Mouse (Mus musculus) cerebellum, adult 8-10 months (tissue): ENCODE results near the gene Hist1h2bb.

Experiments used
- DNase-seq: peaks from one replicate; pipeline ENCODE4 v3.0.0; 2022

Hist1h2bb gene

GRCm38 (mm10) chr13:23750839-23751477 is 4.4 kb downstream of the Hist1h2bb start, which contains the start of gene Hist1h2ab:
Gene Hist1h2ab (plus strand): TSS chr13:23751126.
- peak; percentile 45 for DNase-seq

- DNase-seq = no peak
Observed at GRCm38 (mm10) chr13:23751478-23751956, 5.0 kb downstream of the Hist1h2bb start.

GRCm38 (mm10) chr13:23752067-23752741 is 5.7 kb downstream of the Hist1h2bb start, which contains the start of gene Hist1h3b:
Gene Hist1h3b (plus strand): TSS chr13:23752267.
- peak; percentile 63 for DNase-seq

GRCm38 (mm10) chr13:23752742-23753172 is 6.2 kb downstream of the Hist1h2bb start:
- no peak for DNase-seq

GRCm38 (mm10) chr13:23753314-23754078 is 7.0 kb downstream of the Hist1h2bb start:
- no peak for DNase-seq

- DNase-seq = no peak
Observed at GRCm38 (mm10) chr13:23755000-23755399, 8.5 kb downstream of the Hist1h2bb start.

- peak; percentile 77 for DNase-seq
Observed at GRCm38 (mm10) chr13:23756790-23757189, 10.3 kb downstream of the Hist1h2bb start, which contains the start of gene Hist1h4b. Gene Hist1h4b (plus strand): TSS chr13:23757013.

- DNase-seq = no peak
Observed at GRCm38 (mm10) chr13:23757211-23757773, 10.8 kb downstream of the Hist1h2bb start.

- DNase-seq = no peak
Observed at GRCm38 (mm10) chr13:23757921-23758320, 11.4 kb downstream of the Hist1h2bb start.

- DNase-seq = no peak
Observed at GRCm38 (mm10) chr13:23759251-23759771, 12.8 kb downstream of the Hist1h2bb start.

GRCm38 (mm10) chr13:23759916-23760239 is 13.3 kb downstream of the Hist1h2bb start:
- DNase-seq = no peak

GRCm38 (mm10) chr13:23760240-23760971 is 13.9 kb downstream of the Hist1h2bb start:
- DNase-seq = no peak

GRCm38 (mm10) chr13:23760972-23761864 is 14.7 kb downstream of the Hist1h2bb start, which contains the start of gene Hist1h4a:
Gene Hist1h4a (minus strand): TSS chr13:23761230.
- peak; percentile 98 for DNase-seq

- peak; percentile 56 for DNase-seq
Observed at GRCm38 (mm10) chr13:23761871-23762821, 15.6 kb downstream of the Hist1h2bb start, which contains the start of gene Hist1h3a. Gene Hist1h3a (minus strand): TSS chr13:23762386.

- no peak for DNase-seq
Observed at GRCm38 (mm10) chr13:23763242-23763585, 16.7 kb downstream of the Hist1h2bb start.

GRCm38 (mm10) chr13:23763586-23764323 is 17.2 kb downstream of the Hist1h2bb start, which contains the start of gene Hist1h1a:
Gene Hist1h1a (plus strand): TSS chr13:23763666.
- DNase-seq = peak; percentile 72

GRCm38 (mm10) chr13:23764324-23765171 is 18.0 kb downstream of the Hist1h2bb start:
- no peak for DNase-seq

GRCm38 (mm10) chr13:23765172-23765513 is 18.6 kb downstream of the Hist1h2bb start:
- DNase-seq = no peak
